In the genomic region with DNA sequence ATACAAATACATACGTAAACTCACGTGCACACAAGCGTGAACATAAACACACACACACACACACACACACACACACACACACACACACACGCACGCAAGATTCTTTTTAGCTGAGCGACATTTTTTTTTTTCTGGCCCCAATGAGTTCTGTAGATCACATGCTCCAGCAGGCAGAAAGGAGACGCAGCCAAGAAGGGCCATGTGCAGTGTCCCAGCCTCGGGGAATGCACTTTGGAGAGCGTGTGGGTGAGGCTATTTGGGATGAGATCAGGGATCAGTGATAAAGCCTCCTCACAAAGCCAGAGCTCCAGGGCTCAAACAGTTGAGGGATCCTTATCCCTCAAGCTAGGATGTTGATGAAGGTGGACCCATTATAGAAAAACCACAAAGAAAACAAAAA, we compare ENCODE assay signal across 9 mouse cellular contexts. TPM values are rescaled to one million over a fixed set of nuclear protein-coding genes. Genes with fewer than 3 reads are reported as not detected.
A peak's percentile ranks its signal among the peaks of the same experiment; 100 is the strongest.
DNase-seq lines count a peak whose midpoint lies in the region; ATAC-seq and TF ChIP-seq lines count a peak whose summit lies in the region.
"Had no signal": no experiment of that assay in that cellular context is flagged by ENCODE, and none has a peak within 500 bp of the region (broad histone marks: within the 10 kb centered on the region; RNA-seq: fewer than 3 reads in every experiment).

No protein-coding gene starts in this region.

- intact Hi-C loops in heart, postnatal 10 days (cut with DNase I), result loop anchor here (5.0 kb wide), 2 partner anchors 37 to 57 kb away; no protein-coding TSS in a partner anchor

- no peak overlapping the region for H3K27ac ChIP-seq in lung, embryonic 14.5 days (ENCODE audit: low read depth)

- ATAC-seq in lung, embryonic 14.5 days (ENCODE audit: insufficient read depth), result no peak

- no peak overlapping the region for H3K9ac ChIP-seq in lung, embryonic 14.5 days

- no peak overlapping the region for H3K4me3 ChIP-seq in lung, embryonic 14.5 days (ENCODE audit: low read depth, low read length)
- H3K4me3 ChIP-seq: erythroblast, embryonic 14.5 days had no signal

- WGBS in lung, embryonic 14.5 days, result 59% methylated on average over 9 of the region's 9 CpGs

- no peaks in the 10 kb centered on the region for H3K27me3 ChIP-seq in lung, embryonic 14.5 days (ENCODE audit: insufficient read depth, low read length)

- H3K4me2 ChIP-seq in lung, embryonic 14.5 days, result no peak overlapping the region

- DNase-seq in gastrocnemius, adult 18-20 months (ENCODE audit: low spot score), result peak; percentile 54
- DNase-seq in gastrocnemius, postnatal 10 days, result no peak
- peak; percentile 37 for DNase-seq in lung, embryonic 14.5 days
- no peak for DNase-seq in lung, postnatal 4 days
- DNase-seq in cerebellum, adult 18-20 months, result peak; percentile 66 to 77
- DNase-seq in heart, postnatal 10 days, result peak; percentile 59 to 67
- no peak for DNase-seq in testis, postnatal 14 days (ENCODE audit: low spot score)
- DNase-seq in yolk sac, embryonic 10.5 days (ENCODE audit: low spot score), result no peak

- TF ChIP-seq CTCF in lung, embryonic 14.5 days (IDR thresholded peaks at IDR 0.05; ENCODE audit: low read depth), result no peak

- H3K36me3 ChIP-seq in lung, embryonic 14.5 days (ENCODE audit: insufficient read depth), result no peaks in the 10 kb centered on the region

- no peaks in the 10 kb centered on the region for H3K9me3 ChIP-seq in lung, embryonic 14.5 days (ENCODE audit: low read depth, low read length)

- no peaks in the 10 kb centered on the region; the same call in 1 of the 2 replicates for H3K4me1 ChIP-seq in lung, embryonic 14.5 days (ENCODE audit: insufficient read depth)

RNA-seq across cellular contexts. Expression of a gene that starts 24.0 kb away (rescaled TPM):
- total RNA-seq in gastrocnemius, adult 18-20 months (2021), result 1 to 10 TPM; 5.4 to 8.5 TPM
- 1 to 10 TPM; 7.4 to 8.2 TPM for total RNA-seq in gastrocnemius, postnatal 10 days (2021)
- polyA plus RNA-seq in lung, embryonic 14.5 days (2014; fragmentation: Nextera tagmentation; extraction: Ambion mirVana), result 5.6 and 6.5 TPM in 2 replicates
- 10 to 100 TPM; 17.3 to 18.6 TPM for total RNA-seq in heart, postnatal 10 days (2021)

Comparison
In these comparisons a context has a peak if more than half of its experiments do, and no peak if none do; other contexts are left out.
1. DNase-seq: peak in gastrocnemius, adult 18-20 months (single experiment), lung, embryonic 14.5 days (single experiment), cerebellum, adult 18-20 months (2 of 2) and heart, postnatal 10 days (2 of 2); none in gastrocnemius, postnatal 10 days (single experiment), lung, postnatal 4 days (0 of 2), testis, postnatal 14 days (single experiment) and yolk sac, embryonic 10.5 days (single experiment).